Mouse (Mus musculus) urinary bladder, postnatal 14 days (tissue): ENCODE measurements around the gene Sds.
A peak's percentile ranks its signal among the peaks of the same experiment; 100 is the strongest.

Experiments
- DNase-seq: peaks from one replicate; pipeline ENCODE4 v3.0.0; 2021; ENCODE audit warnings: low spot score

Sds gene

DNA sequence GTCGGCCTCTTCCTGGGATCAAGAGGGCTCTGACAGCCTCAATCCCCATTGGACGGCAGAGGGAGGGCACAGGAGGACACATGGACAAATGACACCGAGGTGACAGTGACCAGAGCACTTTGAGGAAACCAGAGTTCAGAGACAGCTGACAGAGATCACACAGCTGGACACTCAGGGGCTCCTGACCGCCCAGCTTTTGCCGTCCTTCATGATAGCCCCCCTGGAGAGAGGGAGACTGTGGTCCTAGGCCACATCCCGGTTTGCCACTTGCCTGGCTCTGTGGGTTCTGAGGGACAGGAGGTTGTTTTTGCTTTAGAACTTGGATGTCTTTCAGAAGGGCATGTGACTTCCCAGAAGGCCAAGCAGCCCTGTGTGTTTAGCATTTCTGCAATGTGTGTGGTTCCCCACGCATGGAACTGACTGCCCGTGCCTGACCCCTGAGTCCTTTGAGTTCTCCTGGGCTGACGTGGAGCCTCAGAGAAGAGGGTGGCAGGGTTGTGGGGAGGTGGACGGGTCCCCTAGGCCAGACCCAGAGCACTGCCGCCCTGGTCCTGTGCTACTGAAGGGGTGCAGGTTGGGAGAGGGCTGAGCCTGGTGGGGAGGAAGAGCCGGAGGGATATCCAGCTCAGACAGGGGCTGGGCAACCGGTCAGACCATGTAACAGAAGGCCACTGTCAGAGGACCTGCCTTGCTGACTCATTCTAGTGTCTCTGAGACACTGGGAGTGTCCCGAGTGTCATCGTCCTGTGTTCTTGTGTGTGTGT, 40.1 kb downstream of the Sds start:
- peak; percentile 37 for DNase-seq

DNA sequence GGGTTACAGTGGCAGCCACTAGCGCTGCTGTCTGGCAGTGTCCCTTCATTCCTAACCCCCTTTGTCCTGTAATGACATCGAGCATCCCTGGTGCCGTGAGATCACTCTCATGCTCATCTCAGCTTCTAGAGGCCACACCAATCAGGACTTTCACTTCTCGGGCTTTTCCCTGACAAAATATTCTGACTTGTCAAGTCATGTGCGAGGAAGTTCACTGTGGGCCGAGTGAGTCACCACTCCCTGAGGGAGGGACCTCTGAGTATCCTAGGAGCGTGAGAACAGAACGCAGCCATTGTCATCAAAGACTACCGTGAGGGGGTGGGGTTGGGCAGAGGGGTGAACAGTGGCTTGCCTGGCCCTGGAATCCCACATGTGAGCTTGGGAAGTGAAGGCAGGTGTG, 41.2 kb downstream of the Sds start:
- peak; percentile 75 for DNase-seq

DNA sequence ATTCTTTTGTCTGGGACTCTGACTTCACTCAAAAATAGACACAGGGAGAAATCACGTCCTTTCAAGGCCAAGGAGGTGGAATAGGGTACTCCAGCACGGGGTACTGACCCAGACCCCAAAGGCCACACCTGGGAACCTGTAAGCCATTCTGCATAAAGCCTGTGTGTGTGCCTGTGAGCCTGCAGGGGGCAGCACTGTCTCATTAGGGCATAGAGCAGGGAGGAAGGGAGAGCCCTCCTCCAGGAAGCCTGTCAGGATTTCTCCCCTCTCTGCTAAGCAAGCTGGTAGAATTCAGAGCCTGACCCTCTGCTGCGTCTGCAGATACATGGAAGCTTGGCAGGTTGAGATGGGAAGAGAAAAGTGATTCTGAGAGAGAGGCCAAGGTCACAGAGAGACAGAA, 46.3 kb downstream of the Sds start:
- no peak for DNase-seq

DNA sequence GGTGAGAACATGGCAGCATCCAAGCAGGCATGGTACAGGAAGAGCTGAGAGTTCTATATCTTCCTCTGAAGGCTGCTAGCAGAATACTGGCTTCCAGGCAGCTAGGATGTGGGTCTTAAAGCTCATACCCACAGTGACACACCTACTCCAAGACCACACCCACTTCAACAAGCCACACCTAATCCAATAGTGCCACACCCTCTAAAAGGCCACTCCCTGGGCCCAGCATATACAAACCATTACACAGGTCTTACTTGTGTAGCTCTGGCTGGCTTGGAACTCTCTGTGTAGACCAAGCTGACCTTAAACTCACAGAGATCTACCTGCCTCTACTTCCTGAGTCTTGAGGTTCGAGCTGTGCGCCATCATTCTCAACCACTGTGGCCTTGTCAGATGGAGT, 48.4 kb downstream of the Sds start:
- no peak for DNase-seq

DNA sequence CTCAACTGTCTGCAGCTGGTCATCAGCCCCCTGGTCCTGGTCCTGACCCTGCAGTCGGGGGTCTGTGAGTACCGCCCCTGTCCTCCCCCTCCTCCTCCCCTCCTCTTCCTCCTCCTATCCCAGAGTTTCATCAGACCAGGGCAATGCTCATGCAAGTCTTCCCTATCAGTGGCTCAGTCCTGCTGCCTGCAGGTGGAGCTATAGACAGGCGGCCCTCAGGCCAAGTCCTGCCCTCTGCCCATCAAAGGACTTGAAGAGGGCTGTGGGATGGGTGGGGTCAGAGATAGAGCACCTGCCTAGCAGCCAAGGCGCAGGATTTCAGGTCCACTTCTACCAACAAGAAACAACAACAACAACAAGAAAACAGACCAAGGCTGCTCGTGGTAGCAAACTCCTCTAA, 49.4 kb downstream of the Sds start:
- no peak for DNase-seq

DNA sequence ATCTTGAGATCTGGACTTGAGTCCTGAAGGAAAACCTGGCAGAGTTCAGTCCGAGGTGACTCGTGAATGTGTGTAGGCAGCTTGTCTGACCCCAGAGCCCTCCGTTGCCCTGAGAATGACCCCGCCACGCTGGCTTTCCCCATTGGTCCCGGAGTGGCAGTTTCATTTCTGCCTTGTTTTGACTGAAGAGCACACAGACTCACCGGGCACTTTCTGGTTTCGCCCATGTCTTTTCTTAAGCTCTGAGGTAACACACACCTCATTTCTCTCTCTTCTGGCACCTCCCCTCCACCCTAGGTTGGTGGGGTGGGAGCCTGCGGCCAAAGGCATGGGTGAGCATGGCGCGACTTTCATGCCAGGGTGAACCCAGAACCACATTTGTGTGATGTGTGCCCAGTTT, 50.0 kb downstream of the Sds start:
- DNase-seq = no peak

DNA sequence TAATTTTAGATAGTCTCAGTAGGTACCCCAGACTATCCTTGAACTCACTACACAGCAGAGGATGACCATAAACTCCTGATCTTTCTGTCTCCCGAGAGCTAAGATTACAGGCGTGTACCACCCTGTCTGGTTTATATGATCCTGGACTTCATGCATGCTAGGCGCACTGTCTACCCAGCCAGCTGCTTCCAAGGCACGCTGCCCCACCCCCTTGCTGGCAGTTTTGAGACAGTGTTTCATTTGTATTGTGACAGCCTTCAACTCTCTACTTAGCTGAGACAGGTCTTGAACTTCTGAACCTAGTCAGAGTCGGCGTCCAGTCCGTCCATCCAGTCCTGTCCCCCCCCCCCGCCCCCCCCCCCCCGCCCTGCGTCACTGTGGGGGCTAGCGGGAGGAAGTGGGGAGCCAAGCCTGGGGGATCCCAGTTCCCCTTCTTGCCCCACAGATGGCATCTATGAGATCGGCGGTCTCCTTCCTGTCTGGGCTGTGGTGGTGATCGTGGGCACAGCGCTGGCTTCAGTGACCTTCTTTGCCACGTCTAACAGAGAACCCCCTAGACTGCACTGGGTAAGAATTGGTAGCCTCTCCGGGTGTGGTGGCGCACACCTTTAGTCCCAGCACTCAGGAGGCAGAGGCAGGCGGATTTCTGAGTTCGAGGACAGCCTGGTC, 51.1 kb downstream of the Sds start:
- no peak for DNase-seq

DNA sequence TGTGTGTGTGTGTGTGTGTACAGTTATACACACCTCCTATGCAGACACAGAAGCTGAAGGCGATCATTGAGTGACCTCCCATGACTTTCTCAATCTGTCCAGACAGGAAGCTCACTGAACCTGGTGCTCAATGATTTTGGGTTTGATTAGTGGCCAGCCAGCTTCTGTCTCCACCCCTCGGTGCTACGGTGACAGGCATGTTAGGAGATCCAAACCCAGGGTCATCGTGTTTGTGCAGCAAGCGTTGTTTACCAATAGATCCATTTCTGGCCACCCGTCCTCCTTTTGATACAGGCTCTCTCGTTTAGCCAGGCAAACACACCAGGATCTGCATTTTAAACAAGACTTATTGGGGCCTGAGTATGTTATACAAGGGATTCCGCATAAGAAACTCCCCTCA, 55.3 kb downstream of the Sds start:
- no peak for DNase-seq
